Mouse (Mus musculus): Measurements from ENCODE around the gene Cutal. TPM values are rescaled to one million over a fixed set of nuclear protein-coding genes. Genes with fewer than 3 reads are reported as not detected.
A peak's percentile ranks its signal among the peaks of the same experiment; 100 is the strongest.
"Not testable (repeated sequence)": the region's sequence is repeated elsewhere in the genome, so short reads cannot be mapped to it uniquely, and the experiment has no call there.

Gene Cutal
- not detected in 2 replicates for total RNA-seq (2017)

GRCm38 (mm10) chr2:34874271-34874670 is at the start of gene Cutal:
TSS of gene Cutal (plus strand) at chr2:34874396.
- ATAC-seq (ENCODE audit: extremely low read depth, insufficient number of reproducible peaks, low FRiP score, poor library complexity, severe bottlenecking), result no peak

GRCm38 (mm10) chr2:34825827-34826459 is 48.3 kb upstream of the Cutal start, which contains the start of gene Fbxw2:
TSS of gene Fbxw2 (minus strand) at chr2:34826311.
- ATAC-seq (ENCODE audit: extremely low read depth, insufficient number of reproducible peaks, low FRiP score, poor library complexity, severe bottlenecking), result peak; percentile 98

- no peak for ATAC-seq (ENCODE audit: extremely low read depth, insufficient number of reproducible peaks, low FRiP score, poor library complexity, severe bottlenecking)
These were observed 47.5 kb upstream of the Cutal start for GRCm38 (mm10) chr2:34826460-34827231.

GRCm38 (mm10) chr2:34827591-34827990 is 46.6 kb upstream of the Cutal start:
- no peak for ATAC-seq (ENCODE audit: extremely low read depth, insufficient number of reproducible peaks, low FRiP score, poor library complexity, severe bottlenecking)

- ATAC-seq (ENCODE audit: extremely low read depth, insufficient number of reproducible peaks, low FRiP score, poor library complexity, severe bottlenecking), result no peak
These were observed 46.2 kb upstream of the Cutal start for GRCm38 (mm10) chr2:34828026-34828425.

- ATAC-seq (ENCODE audit: extremely low read depth, insufficient number of reproducible peaks, low FRiP score, poor library complexity, severe bottlenecking), result not testable (repeated sequence)
These were observed 44.1 kb upstream of the Cutal start for GRCm38 (mm10) chr2:34830066-34830465.

- ATAC-seq (ENCODE audit: extremely low read depth, insufficient number of reproducible peaks, low FRiP score, poor library complexity, severe bottlenecking), result not testable (repeated sequence)
These were observed 41.3 kb upstream of the Cutal start, which contains the start of gene Gm34653 for GRCm38 (mm10) chr2:34832766-34833457. TSS of gene Gm34653 (plus strand) at chr2:34833007.

- ATAC-seq (ENCODE audit: extremely low read depth, insufficient number of reproducible peaks, low FRiP score, poor library complexity, severe bottlenecking), result no peak
These were observed 40.6 kb upstream of the Cutal start for GRCm38 (mm10) chr2:34833624-34834023.

GRCm38 (mm10) chr2:34835669-34836068 is 38.5 kb upstream of the Cutal start:
- ATAC-seq (ENCODE audit: extremely low read depth, insufficient number of reproducible peaks, low FRiP score, poor library complexity, severe bottlenecking), result no peak

- not testable (repeated sequence) for ATAC-seq (ENCODE audit: extremely low read depth, insufficient number of reproducible peaks, low FRiP score, poor library complexity, severe bottlenecking)
These were observed 34.1 kb upstream of the Cutal start for GRCm38 (mm10) chr2:34840143-34840542.

- no peak for ATAC-seq (ENCODE audit: extremely low read depth, insufficient number of reproducible peaks, low FRiP score, poor library complexity, severe bottlenecking)
These were observed 32.5 kb upstream of the Cutal start for GRCm38 (mm10) chr2:34841706-34842105.

GRCm38 (mm10) chr2:34843211-34843939 is 30.8 kb upstream of the Cutal start:
- ATAC-seq (ENCODE audit: extremely low read depth, insufficient number of reproducible peaks, low FRiP score, poor library complexity, severe bottlenecking), result no peak

GRCm38 (mm10) chr2:34847702-34848101 is 26.5 kb upstream of the Cutal start:
- ATAC-seq (ENCODE audit: extremely low read depth, insufficient number of reproducible peaks, low FRiP score, poor library complexity, severe bottlenecking), result no peak

- ATAC-seq (ENCODE audit: extremely low read depth, insufficient number of reproducible peaks, low FRiP score, poor library complexity, severe bottlenecking), result no peak
These were observed 18.9 kb upstream of the Cutal start for GRCm38 (mm10) chr2:34855265-34855664.

GRCm38 (mm10) chr2:34857728-34858127 is 16.5 kb upstream of the Cutal start:
- ATAC-seq (ENCODE audit: extremely low read depth, insufficient number of reproducible peaks, low FRiP score, poor library complexity, severe bottlenecking), result no peak

- no peak for ATAC-seq (ENCODE audit: extremely low read depth, insufficient number of reproducible peaks, low FRiP score, poor library complexity, severe bottlenecking)
These were observed 4.5 kb upstream of the Cutal start for GRCm38 (mm10) chr2:34869680-34870079.

- peak; percentile 97 for ATAC-seq (ENCODE audit: extremely low read depth, insufficient number of reproducible peaks, low FRiP score, poor library complexity, severe bottlenecking)
These were observed 3.4 kb upstream of the Cutal start for GRCm38 (mm10) chr2:34870520-34871474.

- no peak for ATAC-seq (ENCODE audit: extremely low read depth, insufficient number of reproducible peaks, low FRiP score, poor library complexity, severe bottlenecking)
These were observed 685 bp downstream of the Cutal start, which contains the start of gene Psmd5 for GRCm38 (mm10) chr2:34874816-34875345. TSS of gene Psmd5 (minus strand) at chr2:34874968.

All from neutrophil, adult 5-6 weeks (primary cell).